Mouse (Mus musculus) CH12.LX (cell line): ENCODE data around the gene Pdss2. TPM values are rescaled to one million over a fixed set of nuclear protein-coding genes. Genes with fewer than 3 reads are reported as not detected.

ENCODE experiments used
- DNase-seq: peaks from one replicate; pipeline ENCODE4 v3.0.0-alpha.2; 2013; ENCODE audit errors: extremely low read depth
- H3K27ac ChIP-seq: 2 replicates; pipeline ENCODE4 v1.5.1; 2012; ENCODE audit warnings: low read depth, mild to moderate bottlenecking, control low read depth, moderate library complexity; ENCODE audit not compliant: insufficient read depth
- H3K27me3 ChIP-seq: replicated peaks from 2 replicates; pipeline ENCODE3; 2012; ENCODE audit warnings: inconsistent platforms
- H3K36me3 ChIP-seq, 2 experiments: replicated peaks in 1 of 2; 2 replicates each; pipeline versions ENCODE3 to v1.6.1; 2012; ENCODE audit warnings: inconsistent platforms in 1 of 2, low read length in 1 of 2, mild to moderate bottlenecking in 1 of 2, mixed read lengths in 1 of 2, moderate library complexity in 1 of 2; ENCODE audit not compliant: control insufficient read depth in 1 of 2, insufficient read depth in 1 of 2
- H3K4me1 ChIP-seq, 2 experiments: 2 replicates each; pipeline ENCODE4 v1.6.1; 2012; ENCODE audit warnings: inconsistent platforms in 1 of 2, moderate library complexity in 1 of 2; ENCODE audit not compliant: insufficient read depth in 2 of 2, control insufficient read depth in 1 of 2
- H3K4me2 ChIP-seq: 2 replicates; pipeline ENCODE4 v1.6.1; 2012; ENCODE audit warnings: low read depth, mild to moderate bottlenecking, control low read depth; ENCODE audit not compliant: poor library complexity, insufficient read depth, severe bottlenecking
- H3K4me3 ChIP-seq, 3 experiments: fragments of 150-350 bp in 1 of 3; sonication (generic) in 1 of 3; replicated peaks in 1 of 3; 2 replicates each; pipeline versions ENCODE3 to v1.5.1; 2011 to 2012; ENCODE audit warnings: low read depth in 2 of 3, low read length in 2 of 3, mild to moderate bottlenecking in 2 of 3, moderate library complexity in 2 of 3, control low read depth in 1 of 3, improper control_type of control experiment in 1 of 3, inconsistent platforms in 1 of 3, mixed read lengths in 1 of 3; ENCODE audit not compliant: poor library complexity in 1 of 3
- H3K79me2 ChIP-seq: replicated peaks from 2 replicates; pipeline ENCODE4 v1.6.1; 2012; ENCODE audit warnings: mild to moderate bottlenecking, moderate library complexity; ENCODE audit not compliant: control insufficient read depth, poor library complexity, insufficient read depth, severe bottlenecking; ENCODE audit errors: extremely low read depth
- H3K9ac ChIP-seq: 2 replicates; pipeline ENCODE4 v1.6.1; 2012; ENCODE audit warnings: low read depth, mild to moderate bottlenecking, control low read depth, moderate library complexity; ENCODE audit not compliant: insufficient read depth
- H3K9me3 ChIP-seq: replicated peaks from 2 replicates; pipeline ENCODE3; 2012; ENCODE audit warnings: low read length, inconsistent platforms, mixed read lengths
- CHD2 ChIP-seq: IDR thresholded peaks from 2 replicates; pipeline ENCODE4 v1.6.1; 2011; ENCODE audit warnings: low read length, improper control_type of control experiment
- CTCF ChIP-seq, 2 experiments: IDR thresholded peaks in 1 of 2; conservative IDR thresholded peaks in 1 of 2; 2 replicates each; pipeline ENCODE4 v1.5.1; 2011 to 2012; ENCODE audit warnings: low read depth in 2 of 2, low read length in 2 of 2, improper control_type of control experiment in 1 of 2, inconsistent platforms in 1 of 2, mild to moderate bottlenecking in 1 of 2, moderate library complexity in 1 of 2
- E2F4 ChIP-seq: IDR thresholded peaks from 2 replicates; pipeline ENCODE4 v1.6.1; 2011; ENCODE audit warnings: low read depth, low read length, improper control_type of control experiment; ENCODE audit not compliant: insufficient replicate concordance
- ELF1 ChIP-seq: IDR thresholded peaks from 2 replicates; pipeline ENCODE4 v1.6.1; 2014; ENCODE audit warnings: low read depth, mild to moderate bottlenecking, inconsistent platforms, low read length, improper control_type of control experiment
- ETS1 ChIP-seq: conservative IDR thresholded peaks from 2 replicates; pipeline ENCODE4 v1.6.1; 2012; ENCODE audit warnings: low read depth, mild to moderate bottlenecking, inconsistent platforms, low read length, improper control_type of control experiment, moderate library complexity
- GABPA ChIP-seq: IDR thresholded peaks from 2 replicates; pipeline ENCODE4 v1.6.1; 2012; ENCODE audit warnings: low read depth, low read length, improper control_type of control experiment, inconsistent platforms; ENCODE audit not compliant: insufficient replicate concordance
- HCFC1 ChIP-seq: IDR thresholded peaks from 2 replicates; pipeline ENCODE4 v1.6.1; 2012; ENCODE audit warnings: low read depth, mild to moderate bottlenecking, inconsistent platforms, low read length, improper control_type of control experiment
- IRF4 ChIP-seq: IDR thresholded peaks from 2 replicates; pipeline ENCODE4 v1.6.1; 2014; ENCODE audit warnings: low read depth, mild to moderate bottlenecking, inconsistent platforms, low read length, improper control_type of control experiment
- KAT2A ChIP-seq: IDR thresholded peaks from 2 replicates; pipeline ENCODE4 v1.6.1; 2012; ENCODE audit warnings: low read length, improper control_type of control experiment, inconsistent platforms; ENCODE audit not compliant: insufficient replicate concordance
- MAFK ChIP-seq: IDR thresholded peaks from 2 replicates; pipeline ENCODE4 v1.6.1; 2011; ENCODE audit warnings: low read length, improper control_type of control experiment; ENCODE audit not compliant: insufficient replicate concordance
- MXI1 ChIP-seq: IDR thresholded peaks from 2 replicates; pipeline ENCODE4 v1.6.1; 2011; ENCODE audit warnings: mild to moderate bottlenecking, low read depth, low read length, improper control_type of control experiment
- MYC ChIP-seq: IDR thresholded peaks from 2 replicates; pipeline ENCODE4 v1.6.1; 2011; ENCODE audit warnings: low read depth, mild to moderate bottlenecking, improper control_type of control experiment, low read length
- NRF1 ChIP-seq: IDR thresholded peaks from 2 replicates; pipeline ENCODE4 v1.6.1; 2014; ENCODE audit warnings: low read depth, mild to moderate bottlenecking, inconsistent platforms, low read length, improper control_type of control experiment, moderate library complexity
- PAX5 ChIP-seq: IDR thresholded peaks from 2 replicates; pipeline ENCODE4 v1.6.1; 2012; ENCODE audit warnings: low read length, inconsistent platforms, mixed read lengths
- RAD21 ChIP-seq: IDR thresholded peaks from 2 replicates; pipeline ENCODE4 v1.6.1; 2011; ENCODE audit warnings: low read depth, mild to moderate bottlenecking, low read length, improper control_type of control experiment, moderate library complexity
- RCOR1 ChIP-seq: conservative IDR thresholded peaks from 2 replicates; pipeline ENCODE4 v1.6.1; 2012; ENCODE audit warnings: low read depth, mild to moderate bottlenecking, inconsistent platforms, low read length, improper control_type of control experiment
- SIN3A ChIP-seq: IDR thresholded peaks from 2 replicates; pipeline ENCODE4 v1.6.1; 2012; ENCODE audit warnings: low read length, improper control_type of control experiment, inconsistent platforms
- TCF12 ChIP-seq: IDR thresholded peaks from 2 replicates; pipeline ENCODE4 v1.6.1; 2014; ENCODE audit warnings: low read depth, mild to moderate bottlenecking, inconsistent platforms, low read length, improper control_type of control experiment
- UBTF ChIP-seq: IDR thresholded peaks from 2 replicates; pipeline ENCODE4 v1.6.1; 2012; ENCODE audit warnings: low read depth, mild to moderate bottlenecking, inconsistent platforms, low read length, improper control_type of control experiment, moderate library complexity
- USF1 ChIP-seq: IDR thresholded peaks from 2 replicates; pipeline ENCODE4 v1.6.1; 2014; ENCODE audit warnings: low read depth, mild to moderate bottlenecking, inconsistent platforms, low read length, improper control_type of control experiment
- USF2 ChIP-seq: conservative IDR thresholded peaks from 2 replicates; pipeline ENCODE4 v1.6.1; 2011; ENCODE audit warnings: low read depth, low read length, improper control_type of control experiment
- ZC3H11A ChIP-seq: IDR thresholded peaks from 2 replicates; pipeline ENCODE4 v1.6.1; 2012; ENCODE audit warnings: low read depth, mild to moderate bottlenecking, inconsistent platforms, low read length, improper control_type of control experiment
- dilution Hi-C: fragments of 300-500 bp; cut with MboI; formaldehyde crosslinking; loops from 2 replicates; pipeline ENCODE4 v1.14.3; 2020; ENCODE audit warnings: low sequenced_read_pairs; ENCODE audit not compliant: extremely low pct_unique_long_range_greater_than_20kb, extremely low pct_ligation_motif_present
- in situ Hi-C: fragments of 300-500 bp; cut with MboI; formaldehyde crosslinking; loops from 3 replicates; pipeline ENCODE4 v1.14.3; 2019; ENCODE audit warnings: low sequenced_read_pairs, low pct_ligation_motif_present, low pct_unique_long_range_greater_than_20kb, mixed read lengths
- polyA plus RNA-seq: library from polyadenylated mRNA; unstranded; fragments of >175 nt; gene quantifications from 2 replicates; pipeline ENCODE4 v1.2.1, GENCODE M21; 2012; ENCODE audit warnings: low read depth; ENCODE audit not compliant: insufficient read length
- total RNA-seq, 2 experiments: library from RNA; depleted of rRNA; stranded (reverse); fragments of 300-350 nt in 1 of 2; fragments of >200 nt in 1 of 2; gene quantifications; 2 replicates each; pipeline ENCODE4 v1.2.3; 2012 to 2014

The Pdss2 gene
- total and polyA plus RNA-seq, 3 experiments, result 11.1 to 17.9 (median 14.3) TPM

DNA sequence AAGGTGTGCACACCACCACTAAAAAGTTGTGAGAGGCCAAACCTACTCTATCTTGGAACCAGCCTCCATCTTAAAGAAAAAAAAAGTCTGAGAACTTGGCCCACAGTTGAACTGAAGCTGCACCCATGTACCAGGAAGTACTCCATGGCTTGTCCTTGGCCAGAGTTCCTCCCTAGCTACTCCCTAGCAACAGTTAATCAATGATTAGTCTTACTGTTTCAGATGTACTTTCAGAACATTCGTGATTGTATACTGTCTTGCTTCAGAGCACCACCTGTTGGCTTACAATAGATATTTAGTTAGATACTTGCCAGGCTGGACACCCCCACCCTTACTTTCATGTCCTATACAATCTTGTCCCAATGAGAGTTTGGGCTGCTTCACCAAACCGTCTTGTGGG is 50.0 kb downstream of the Pdss2 start:
- no peak overlapping the region for H3K27ac ChIP-seq
- no peaks in the 10 kb centered on the region for H3K9me3 ChIP-seq
- H3K4me2 ChIP-seq, result no peak overlapping the region
- dilution Hi-C loops, result no loop called here
- no peaks in the 10 kb centered on the region for H3K79me2 ChIP-seq
- no peaks in the 10 kb centered on the region for H3K27me3 ChIP-seq
- DNase-seq, result no peak
- no peak overlapping the region for H3K9ac ChIP-seq
- H3K4me1 ChIP-seq, result no peaks in the 10 kb centered on the region; a peak in 1 of 4 replicates
- in situ Hi-C loops, result no loop called here
- no peak overlapping the region for H3K4me3 ChIP-seq
- no peak for TF ChIP-seq PAX5
- TF ChIP-seq ETS1, result no peak
- no peak for TF ChIP-seq KAT2A
- TF ChIP-seq CHD2, result no peak
- no peak for TF ChIP-seq TCF12
- TF ChIP-seq CTCF (conservative IDR thresholded peaks at IDR 0.05 in 1 of 2, IDR thresholded peaks at IDR 0.05 in 1 of 2; ENCODE audit: low read depth in 2 of 2, low read length in 2 of 2), result peak in 1 of 2 experiments; percentile 20; a peak in 2 of 4 replicates
- no peak for TF ChIP-seq USF2
- TF ChIP-seq RAD21, result peak; percentile 21
- peaks cover 0 to 4% of the 10 kb centered on the region in 2 experiments for H3K36me3 ChIP-seq

DNA sequence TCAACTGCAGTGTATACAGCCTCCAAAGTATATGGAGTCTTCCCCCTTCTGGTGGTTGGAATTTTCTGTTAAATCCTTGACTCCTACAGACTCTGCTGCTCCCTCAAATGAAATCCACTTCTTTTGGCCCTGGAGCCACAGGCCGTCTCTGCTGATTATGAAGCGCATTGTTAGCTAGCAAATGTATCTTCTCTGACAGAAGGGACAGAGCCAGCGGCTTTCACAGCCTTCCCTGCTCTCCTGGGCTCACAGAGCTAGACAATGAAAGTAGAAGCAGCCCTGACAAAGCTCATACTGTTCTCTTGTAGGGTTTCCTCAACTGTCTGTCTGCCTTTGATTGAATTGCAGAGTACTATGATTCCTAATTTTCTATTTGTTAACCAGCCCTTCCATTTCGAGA is 51.1 kb downstream of the Pdss2 start:
- DNase-seq, result no peak
- H3K4me3 ChIP-seq, result no peak overlapping the region
- H3K4me2 ChIP-seq, result no peak overlapping the region
- H3K27ac ChIP-seq, result no peak overlapping the region
- in situ Hi-C loops (no loop called here), dilution Hi-C loops (no loop called here)
- TF ChIP-seq CTCF (conservative IDR thresholded peaks at IDR 0.05 in 1 of 2, IDR thresholded peaks at IDR 0.05 in 1 of 2; ENCODE audit: low read depth in 2 of 2, low read length in 2 of 2) (no peak), IRF4 (no peak), ELF1 (no peak), GABPA (no peak), RCOR1 (no peak), UBTF (no peak), USF1 (no peak), ZC3H11A (no peak), NRF1 (no peak), SIN3A (no peak), HCFC1 (no peak), MAFK (no peak), MYC (no peak), USF2 (no peak), E2F4 (no peak), MXI1 (no peak)
- H3K4me1 ChIP-seq, result no peaks in the 10 kb centered on the region; a peak in 1 of 4 replicates
- no peak overlapping the region for H3K9ac ChIP-seq
- H3K9me3 ChIP-seq, result no peaks in the 10 kb centered on the region
- peaks cover 0 to 7% of the 10 kb centered on the region in 2 experiments for H3K36me3 ChIP-seq
- no peaks in the 10 kb centered on the region for H3K79me2 ChIP-seq
- H3K27me3 ChIP-seq, result no peaks in the 10 kb centered on the region
